10 mouse cellular contexts compared by ENCODE assay signal in the genomic region with DNA sequence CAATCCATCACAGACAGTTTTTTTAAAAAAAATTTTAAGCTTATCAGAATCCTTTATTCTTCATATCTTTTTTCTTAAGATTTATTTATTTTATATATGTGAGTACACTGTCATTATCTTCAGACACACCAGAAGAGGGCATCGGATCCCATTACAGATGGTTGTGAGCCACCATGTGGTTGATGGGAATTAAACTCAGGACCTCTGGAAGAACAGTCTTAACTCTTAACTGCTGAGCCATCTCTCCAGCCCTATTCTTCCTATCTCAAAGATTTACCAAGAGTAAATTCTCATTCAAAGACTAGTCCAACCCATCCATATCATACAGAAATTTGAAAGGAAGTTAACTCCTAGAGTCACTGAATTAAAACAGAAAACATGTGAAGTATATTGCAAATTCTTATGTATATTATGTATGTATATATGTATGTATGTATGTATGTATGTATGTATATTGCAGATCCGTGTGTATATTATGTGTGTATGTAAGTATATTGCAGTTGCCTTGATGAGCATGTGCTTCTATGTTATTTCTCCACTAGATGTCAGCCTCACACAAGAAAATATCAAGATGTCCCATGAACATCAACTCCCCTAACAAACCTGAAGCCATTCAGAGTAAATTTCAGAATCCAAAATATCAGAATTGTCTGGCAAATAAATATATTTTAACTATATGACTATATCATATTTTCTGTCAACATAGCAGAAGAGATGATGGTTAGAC. TPM values are rescaled to one million over a fixed set of nuclear protein-coding genes. Genes with fewer than 3 reads are reported as not detected.
DNase-seq lines count a peak whose midpoint lies in the region; ATAC-seq and TF ChIP-seq lines count a peak whose summit lies in the region.
"Had no signal": no experiment of that assay in that cellular context is flagged by ENCODE, and none has a peak within 500 bp of the region (broad histone marks: within the 10 kb centered on the region; RNA-seq: fewer than 3 reads in every experiment).

No protein-coding gene starts in this region.

- TF ChIP-seq POLR2A in bone marrow, adult 2 months (IDR thresholded peaks at IDR 0.05; ENCODE audit: borderline replicate concordance, control insufficient read depth, low read depth, low read length): no peak

- WGBS in lung, postnatal 0 days: 49% methylated on average over 2 of the region's 2 CpGs
- 60% methylated on average over 2 of the region's 2 CpGs for WGBS in bone marrow, adult 2 months
- 56% methylated on average over 2 of the region's 2 CpGs for WGBS in hindbrain, embryonic 13.5 days
- 59% methylated on average over 2 of the region's 2 CpGs for WGBS in neural tube, embryonic 13.5 days

- no peak overlapping the region for H3K4me3 ChIP-seq in lung, postnatal 0 days (ENCODE audit: low read depth, low read length)
- H3K4me3 ChIP-seq in bone marrow, adult 2 months (replicated peaks; ENCODE audit: control insufficient read depth, low read depth, low read length): no peak overlapping the region
- no peak overlapping the region for H3K4me3 ChIP-seq in hindbrain, embryonic 13.5 days
- no peak overlapping the region for H3K4me3 ChIP-seq in neural tube, embryonic 13.5 days
- H3K4me3 ChIP-seq: heart, embryonic 15.5 days had no signal

- peak; percentile 16 for DNase-seq in lung, postnatal 0 days (ENCODE audit: low spot score)
- no peak for DNase-seq in lung, postnatal 14 days
- DNase-seq in testis, postnatal 10 days (ENCODE audit: low spot score): no peak
- DNase-seq in heart, postnatal 36 days: no peak
- no peak for DNase-seq in B cell, adult 2 months

- no peaks in the 10 kb centered on the region for H3K9me3 ChIP-seq in lung, postnatal 0 days (ENCODE audit: low read length)
- H3K9me3 ChIP-seq in hindbrain, embryonic 13.5 days: no peaks in the 10 kb centered on the region
- H3K9me3 ChIP-seq in neural tube, embryonic 13.5 days: no peaks in the 10 kb centered on the region
- H3K9me3 ChIP-seq: heart, embryonic 15.5 days had no signal

- H3K27ac ChIP-seq in lung, postnatal 0 days (ENCODE audit: low read length): no peak overlapping the region
- H3K27ac ChIP-seq in bone marrow, adult 2 months (ENCODE audit: control insufficient read depth, insufficient read depth, low read depth, low read length, poor library complexity): no peak overlapping the region
- H3K27ac ChIP-seq in hindbrain, embryonic 13.5 days: no peak overlapping the region
- H3K27ac ChIP-seq in neural tube, embryonic 13.5 days (replicated peaks): no peak overlapping the region
- H3K27ac ChIP-seq: heart, embryonic 15.5 days had no signal

- intact Hi-C loops in heart, postnatal 36 days (cut with DNase I): no loop called here

- peak; percentile 49 for TF ChIP-seq CTCF in lung, postnatal 0 days (IDR thresholded peaks at IDR 0.05)
- 0 out of 2 replicates have a peak, but pooled peaks have one; percentile 15 for TF ChIP-seq CTCF in bone marrow, adult 2 months (IDR thresholded peaks at IDR 0.05; ENCODE audit: control insufficient read depth, insufficient read depth, low read length)

- TF ChIP-seq EP300 in lung, postnatal 0 days (IDR thresholded peaks at IDR 0.05): no peak

- no peaks in the 10 kb centered on the region for H3K36me3 ChIP-seq in lung, postnatal 0 days (ENCODE audit: insufficient read depth, low read length)
- H3K36me3 ChIP-seq in hindbrain, embryonic 13.5 days: no peaks in the 10 kb centered on the region
- H3K36me3 ChIP-seq in neural tube, embryonic 13.5 days: no peaks in the 10 kb centered on the region
- H3K36me3 ChIP-seq: heart, embryonic 15.5 days had no signal

- no peak overlapping the region for H3K9ac ChIP-seq in lung, postnatal 0 days (replicated peaks; ENCODE audit: low read depth)
- no peak overlapping the region for H3K9ac ChIP-seq in hindbrain, embryonic 13.5 days
- no peak overlapping the region for H3K9ac ChIP-seq in neural tube, embryonic 13.5 days
- H3K9ac ChIP-seq: heart, embryonic 15.5 days had no signal

- H3K4me2 ChIP-seq in lung, postnatal 0 days (replicated peaks; ENCODE audit: low read depth, low read length): no peak overlapping the region
- no peak overlapping the region for H3K4me2 ChIP-seq in hindbrain, embryonic 13.5 days
- no peak overlapping the region for H3K4me2 ChIP-seq in neural tube, embryonic 13.5 days
- H3K4me2 ChIP-seq: heart, embryonic 15.5 days had no signal

- H3K4me1 ChIP-seq in lung, postnatal 0 days (ENCODE audit: insufficient read depth, low read depth, low read length): no peaks in the 10 kb centered on the region
- H3K4me1 ChIP-seq in bone marrow, adult 2 months (ENCODE audit: control insufficient read depth, insufficient read depth, low read length): no peaks in the 10 kb centered on the region
- H3K4me1 ChIP-seq in hindbrain, embryonic 13.5 days (replicated peaks): no peaks in the 10 kb centered on the region
- H3K4me1 ChIP-seq in neural tube, embryonic 13.5 days (replicated peaks): no peaks in the 10 kb centered on the region
- H3K4me1 ChIP-seq: heart, embryonic 15.5 days had no signal

- no peak for ATAC-seq in lung, postnatal 0 days
- peak; percentile 74 for ATAC-seq in hindbrain, embryonic 13.5 days (ENCODE audit: low FRiP score)
- 0 out of 2 replicates have a peak, but pooled peaks have one; percentile 32 for ATAC-seq in neural tube, embryonic 13.5 days (ENCODE audit: low read depth)

- no peaks in the 10 kb centered on the region for H3K27me3 ChIP-seq in lung, postnatal 0 days (replicated peaks; ENCODE audit: insufficient read depth, low read length)
- H3K27me3 ChIP-seq in hindbrain, embryonic 13.5 days: no peaks in the 10 kb centered on the region
- H3K27me3 ChIP-seq in neural tube, embryonic 13.5 days: no peaks in the 10 kb centered on the region
- H3K27me3 ChIP-seq: heart, embryonic 15.5 days had no signal

RNA-seq across cellular contexts. Expression of a gene that starts 30.5 kb away (rescaled TPM):
- polyA plus RNA-seq in lung, postnatal 0 days (2015; fragmentation: Nextera tagmentation; extraction: Ambion mirVana): not detected in 2 replicates
- 0.18 TPM in 1 of 2 replicates, not detected in the other for polyA plus RNA-seq in bone marrow, adult 2 months (2011; ENCODE audit: insufficient read depth, insufficient read length, low replicate concordance, missing spikeins)
- polyA plus RNA-seq in hindbrain, embryonic 13.5 days (2015; fragmentation: Nextera tagmentation; extraction: Ambion mirVana): not detected in 2 replicates
- polyA plus RNA-seq in neural tube, embryonic 13.5 days (2015; fragmentation: Nextera tagmentation; extraction: Ambion mirVana): not detected in 2 replicates
- not detected for total RNA-seq in heart, postnatal 36 days (2021)
- polyA plus RNA-seq: heart, embryonic 15.5 days; testis, adult 2 months had no signal

RNA-seq across cellular contexts. Expression of a gene that starts 40.9 kb away (rescaled TPM):
- 0.35 and 0.68 TPM in 2 replicates for polyA plus RNA-seq in lung, postnatal 0 days (2015; fragmentation: Nextera tagmentation; extraction: Ambion mirVana)
- polyA plus RNA-seq in bone marrow, adult 2 months (2011; ENCODE audit: insufficient read depth, insufficient read length, low replicate concordance, missing spikeins): 4.5 and 7.9 TPM in 2 replicates
- not detected in 2 replicates for polyA plus RNA-seq in hindbrain, embryonic 13.5 days (2015; fragmentation: Nextera tagmentation; extraction: Ambion mirVana)
- not detected in 2 replicates for polyA plus RNA-seq in neural tube, embryonic 13.5 days (2015; fragmentation: Nextera tagmentation; extraction: Ambion mirVana)
- total RNA-seq in heart, postnatal 36 days (2021): under 1 TPM; 0.28 to 0.33 TPM
- polyA plus RNA-seq: testis, adult 2 months had no signal
